Mouse (Mus musculus) ES-E14 (cell line): ENCODE measurements around the gene 4933428G20Rik.

Source experiments
- CHD2 ChIP-seq: IDR thresholded peaks from 2 replicates; pipeline ENCODE4 v1.6.1; 2014; ENCODE audit warnings: mild to moderate bottlenecking, low read depth, low read length, inconsistent platforms
- HCFC1 ChIP-seq: IDR thresholded peaks from 2 replicates; pipeline ENCODE4 v1.6.1; 2012; ENCODE audit warnings: low read length, inconsistent platforms, borderline replicate concordance; ENCODE audit not compliant: insufficient read depth
- MAFK ChIP-seq: IDR thresholded peaks from 2 replicates; pipeline ENCODE4 v1.6.1; 2014; ENCODE audit warnings: mild to moderate bottlenecking, low read depth, low read length, inconsistent platforms; ENCODE audit not compliant: insufficient read depth
- ZC3H11A ChIP-seq: IDR thresholded peaks from 2 replicates; pipeline ENCODE4 v1.6.1; 2012; ENCODE audit warnings: low read depth, mild to moderate bottlenecking, inconsistent platforms, low read length, borderline replicate concordance
- ZNF384 ChIP-seq: IDR thresholded peaks from 2 replicates; pipeline ENCODE4 v1.6.1; 2012; ENCODE audit warnings: low read depth, low read length, inconsistent platforms

DNA sequence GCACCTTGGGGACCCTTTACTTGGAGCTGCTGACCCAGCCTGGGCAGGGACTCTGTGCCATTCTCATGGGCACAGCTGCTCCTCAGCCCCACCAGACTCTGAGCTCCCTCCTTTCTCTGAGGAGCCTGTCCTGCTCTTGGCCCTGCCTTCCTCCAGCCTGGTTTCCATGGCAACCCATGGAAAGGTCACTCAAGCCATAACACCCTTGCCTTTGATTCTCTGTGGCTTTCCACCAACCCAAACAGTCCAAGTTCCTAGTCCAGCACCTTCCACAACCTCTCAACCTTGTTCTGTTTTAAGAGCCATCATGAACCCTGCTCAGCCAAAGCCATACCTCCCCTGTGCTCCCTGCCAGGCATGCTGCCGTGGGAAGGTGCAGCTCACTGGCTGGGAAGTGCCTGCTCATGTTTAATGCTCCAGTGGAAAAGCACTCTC, 23.7 kb upstream of the 4933428G20Rik start:
- TF ChIP-seq ZC3H11A: no peak
- TF ChIP-seq ZNF384: no peak
- TF ChIP-seq HCFC1: no peak
- no peak for TF ChIP-seq CHD2
- no peak for TF ChIP-seq MAFK
